Mouse (Mus musculus) heart, postnatal 14 days (tissue): ENCODE measurements around the gene Rasgef1b. TPM values are rescaled to one million over a fixed set of nuclear protein-coding genes. Genes with fewer than 3 reads are reported as not detected.

ENCODE experiments used
- DNase-seq, 2 experiments: peaks; one replicate each; pipeline ENCODE4 v3.0.0; 2021 to 2022
- intact Hi-C: fragments of 180-260 bp; cut with DNase I; formaldehyde crosslinking; loops from one replicate; pipeline ENCODE4 v1.15.1; 2025
- total RNA-seq, 2 experiments: library from RNA; stranded (reverse); gene quantifications; 2 replicates each; pipeline ENCODE4 v1.2.3; 2021

Gene Rasgef1b
- total RNA-seq, 2 experiments from 2014 or later, result 10.3 to 12.3 TPM

DNA sequence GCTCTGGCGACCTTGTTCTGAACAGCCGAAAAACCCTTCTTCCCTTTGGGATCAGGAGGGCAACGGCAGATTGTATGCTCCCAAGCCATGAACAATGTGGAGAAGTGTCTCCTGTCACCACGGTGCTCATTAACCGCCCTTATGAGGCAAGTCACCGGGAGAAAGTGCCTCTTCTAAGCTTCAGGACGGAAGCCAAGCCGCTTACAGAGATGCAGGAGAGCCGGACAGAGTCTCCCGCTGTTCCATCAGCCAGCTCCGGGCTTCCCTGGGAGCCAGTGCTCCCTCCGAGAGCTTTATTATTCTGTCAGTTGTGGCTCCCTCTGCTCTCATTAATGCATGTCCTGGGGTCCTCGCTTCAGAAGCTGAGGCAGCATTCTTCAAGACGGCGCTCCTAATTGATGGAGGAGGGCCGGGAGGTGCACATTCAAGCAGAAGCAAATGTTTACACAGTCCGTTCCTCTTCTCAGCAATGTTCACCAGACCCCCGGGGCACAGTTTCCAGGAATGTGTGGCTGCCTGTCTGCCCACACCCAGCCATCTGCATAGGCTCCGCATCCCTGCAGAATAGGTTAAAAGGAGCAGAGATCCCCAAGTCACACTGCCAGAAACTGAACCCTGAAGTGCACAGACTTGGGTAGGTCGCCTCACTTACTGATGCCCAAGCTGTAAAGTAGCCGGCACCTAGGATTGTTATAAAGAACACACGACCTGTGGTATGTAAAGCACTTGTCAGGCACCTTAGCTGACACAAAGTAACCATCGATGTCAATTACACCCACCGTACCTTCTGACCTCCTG is 115.3 kb downstream of the Rasgef1b start:
- intact Hi-C loops, result no loop called here

DNA sequence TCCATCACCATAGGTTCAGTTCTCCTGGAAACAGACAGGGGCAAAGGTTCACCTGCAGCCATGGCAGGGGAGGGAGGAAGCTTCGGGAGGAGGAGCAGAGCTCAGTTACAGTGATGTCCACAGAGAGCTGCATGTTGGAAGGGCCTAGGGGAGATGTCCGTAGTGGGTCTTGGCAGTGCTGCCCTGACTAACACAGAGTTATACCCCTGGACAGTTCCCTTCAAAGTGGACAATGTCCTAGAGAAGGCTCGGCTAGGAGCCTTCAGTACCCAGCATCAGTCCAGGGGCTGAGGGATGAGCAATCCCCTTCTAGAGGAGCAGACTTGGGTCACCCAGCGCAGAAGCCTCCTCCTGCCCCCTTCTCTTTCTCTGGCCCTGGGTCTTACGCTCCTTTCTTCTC is 121.3 kb downstream of the Rasgef1b start:
- intact Hi-C loops, result no loop called here
- DNase-seq, result no peak

More for the DNA sequence above, 115.3 kb downstream of the Rasgef1b start:
- DNase-seq, result no peak

DNA sequence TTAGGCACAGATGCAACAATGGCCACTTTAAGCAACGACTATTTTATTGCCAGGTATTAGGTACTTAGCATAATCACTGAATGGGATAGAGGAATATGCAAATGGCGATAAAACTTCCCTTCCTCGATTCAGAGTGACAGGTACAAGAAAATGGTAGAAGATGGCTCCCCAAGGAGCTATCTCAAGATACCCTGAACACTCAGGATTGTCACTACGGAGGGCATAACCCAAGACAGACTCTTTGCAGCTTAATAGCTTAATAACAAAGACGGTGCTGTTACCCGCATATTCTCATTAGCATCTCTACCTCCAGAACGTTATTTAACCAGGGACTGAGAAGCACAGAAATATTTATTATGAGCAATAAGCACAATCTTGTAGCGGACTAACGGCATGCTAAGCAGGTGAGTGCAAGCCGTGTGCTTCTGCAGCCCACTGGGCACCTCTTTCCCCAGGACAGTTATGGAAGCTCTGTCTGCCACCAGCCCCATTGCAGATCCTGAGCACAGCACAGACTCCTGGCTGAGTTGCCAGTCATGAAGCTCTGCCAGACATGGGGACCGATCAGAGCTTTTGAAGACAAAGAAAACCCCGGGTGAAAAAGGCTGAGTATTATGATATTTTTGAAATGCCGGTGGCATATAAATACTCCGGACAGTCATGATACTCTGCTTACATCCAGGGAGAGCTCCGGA is 122.6 kb downstream of the Rasgef1b start:
- DNase-seq, result no peak
- intact Hi-C loops, result no loop called here

DNA sequence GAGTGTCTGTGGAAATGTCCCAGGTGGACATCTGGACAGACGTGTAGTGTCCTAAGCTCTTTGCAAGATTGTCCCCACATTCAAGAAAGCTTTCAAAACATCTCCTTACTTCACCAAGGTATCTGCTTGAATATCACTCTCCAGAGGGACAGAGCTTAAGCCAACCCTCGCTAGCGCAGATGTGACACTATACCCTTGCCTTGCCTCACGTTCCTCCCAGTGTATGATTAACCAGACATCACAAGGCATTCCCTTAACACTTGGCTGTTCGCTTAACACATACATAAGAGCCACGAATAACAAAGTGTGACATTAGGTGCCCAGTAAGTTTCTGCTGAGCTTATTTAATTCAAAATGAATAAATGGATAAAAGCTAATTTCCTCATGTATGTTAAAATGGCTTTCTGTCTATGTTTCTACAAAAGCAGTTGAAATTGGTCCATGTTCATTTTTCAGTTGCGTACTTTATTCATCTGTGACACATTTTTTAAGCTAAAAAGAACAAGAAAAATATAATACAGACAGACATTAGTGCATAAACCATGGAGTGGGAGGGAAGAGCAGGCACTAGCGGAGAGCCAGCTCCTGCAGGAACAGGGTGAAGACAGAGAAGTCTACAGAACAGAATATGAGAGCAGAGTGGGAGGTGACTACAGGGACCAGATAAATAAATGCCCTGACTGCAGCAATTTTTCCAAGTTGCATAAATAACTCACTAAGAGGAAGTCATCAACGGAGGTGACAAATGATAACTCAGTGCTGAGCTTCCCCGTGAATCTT is 126.4 kb downstream of the Rasgef1b start:
- no peak for DNase-seq
- intact Hi-C loops, result no loop called here

DNA sequence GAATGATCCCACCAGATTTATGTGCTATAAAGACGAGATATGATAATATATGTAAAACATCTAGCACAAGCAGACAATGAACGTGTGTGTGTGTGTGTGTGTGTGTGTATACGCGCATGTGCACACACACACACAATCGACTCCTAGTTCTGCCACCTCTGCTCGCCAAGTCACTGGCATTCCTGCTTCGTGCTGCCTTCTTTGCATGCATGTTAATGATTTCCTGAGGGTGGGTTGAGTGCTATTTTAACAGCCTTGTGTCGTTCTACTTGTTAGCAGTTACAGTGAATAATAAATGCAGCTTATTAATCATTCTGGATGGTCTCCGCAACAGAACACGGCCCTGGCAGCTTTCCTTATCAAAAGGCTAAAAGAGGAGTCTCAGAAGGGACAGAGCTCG is 129.5 kb downstream of the Rasgef1b start:
- intact Hi-C loops, result no loop called here
- no peak for DNase-seq

DNA sequence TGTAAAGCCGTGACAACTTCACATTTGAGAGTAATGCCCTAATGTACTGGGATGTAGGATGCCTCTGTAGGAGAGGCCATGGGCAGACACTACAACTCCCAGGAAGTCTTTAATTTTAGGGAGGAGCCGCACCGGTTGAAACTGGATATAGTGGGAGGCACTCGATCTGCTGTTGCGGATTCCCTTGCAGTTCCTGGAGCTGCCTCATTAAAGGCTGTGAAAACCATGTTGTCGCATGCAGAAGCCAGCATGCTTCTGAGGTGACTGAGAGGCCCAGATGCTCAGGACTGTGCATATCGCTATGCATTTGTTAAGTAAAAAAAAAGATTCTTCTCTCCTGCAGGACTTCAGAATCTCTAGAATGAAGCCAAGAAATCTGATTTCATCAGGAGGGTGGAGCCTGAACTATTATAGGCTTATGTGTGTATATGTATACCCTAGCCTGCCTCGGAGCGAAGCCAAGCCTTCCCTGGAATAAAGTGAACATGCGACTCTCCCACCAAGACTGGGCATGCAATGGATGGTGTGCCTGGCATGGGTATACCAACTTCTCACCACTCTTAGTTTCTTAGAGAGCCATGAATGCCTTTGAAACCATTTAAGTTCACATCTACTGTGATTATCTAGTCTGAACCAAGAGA is 130.3 kb downstream of the Rasgef1b start:
- intact Hi-C loops, result no loop called here
- no peak for DNase-seq

DNA sequence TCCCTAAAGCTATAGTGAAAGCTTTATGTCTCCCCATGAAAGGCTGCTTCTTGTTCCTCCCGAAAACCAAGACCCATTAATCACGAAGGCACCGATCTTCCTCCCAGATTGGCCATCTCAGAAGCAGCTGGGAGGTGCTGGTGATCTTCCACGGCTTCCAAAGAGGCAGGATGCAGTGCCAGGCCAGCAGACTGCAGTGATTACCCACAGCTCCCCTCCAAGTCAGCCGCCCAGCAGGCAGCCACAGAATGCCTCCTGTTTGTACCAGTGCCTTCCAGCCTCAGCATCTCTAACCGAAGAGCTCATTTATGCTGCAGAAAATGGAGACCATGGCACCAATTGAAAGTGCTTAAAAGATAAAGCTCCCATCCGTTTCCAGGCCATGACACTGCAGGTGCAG is 131.2 kb downstream of the Rasgef1b start:
- DNase-seq, result no peak
- intact Hi-C loops, result no loop called here

DNA sequence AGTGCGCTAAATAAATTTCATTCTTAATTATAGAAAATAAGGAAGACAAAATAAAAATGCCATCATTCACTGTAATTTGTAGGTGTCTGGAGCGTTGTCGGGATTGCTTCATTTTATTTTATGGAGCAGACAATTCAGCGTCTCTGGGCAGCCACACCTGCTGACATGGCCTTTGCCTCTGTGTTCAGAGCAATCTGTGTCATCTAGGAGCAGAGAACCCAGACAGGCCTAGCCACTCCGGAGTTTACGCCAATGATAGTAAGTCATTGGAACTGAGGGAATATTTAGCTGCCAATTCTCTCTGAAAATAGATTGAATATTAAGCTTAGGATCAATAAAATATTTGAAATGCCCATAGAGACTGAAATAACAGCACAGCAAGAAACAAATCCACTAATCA is 137.5 kb downstream of the Rasgef1b start:
- intact Hi-C loops, result no loop called here
- no peak for DNase-seq

DNA sequence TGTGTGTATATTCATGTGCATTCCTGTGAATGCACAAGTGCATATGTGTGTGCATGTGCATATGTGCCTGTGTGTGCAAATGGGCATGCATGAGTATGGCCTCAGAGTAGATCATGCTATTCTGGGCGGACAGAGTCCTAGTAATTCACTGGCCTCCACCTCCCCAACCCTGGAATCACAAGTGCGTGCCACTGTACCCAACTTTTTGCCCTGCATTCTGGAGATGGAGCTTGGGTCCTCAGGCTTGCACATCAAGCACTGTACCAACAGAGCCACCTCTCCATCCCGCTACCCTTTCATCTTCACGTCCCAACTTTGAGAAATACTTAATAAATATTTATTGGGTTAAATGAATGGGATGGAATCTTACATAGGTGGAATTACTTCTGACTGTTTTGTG is 138.3 kb downstream of the Rasgef1b start:
- intact Hi-C loops, result no loop called here
- DNase-seq, result no peak

DNA sequence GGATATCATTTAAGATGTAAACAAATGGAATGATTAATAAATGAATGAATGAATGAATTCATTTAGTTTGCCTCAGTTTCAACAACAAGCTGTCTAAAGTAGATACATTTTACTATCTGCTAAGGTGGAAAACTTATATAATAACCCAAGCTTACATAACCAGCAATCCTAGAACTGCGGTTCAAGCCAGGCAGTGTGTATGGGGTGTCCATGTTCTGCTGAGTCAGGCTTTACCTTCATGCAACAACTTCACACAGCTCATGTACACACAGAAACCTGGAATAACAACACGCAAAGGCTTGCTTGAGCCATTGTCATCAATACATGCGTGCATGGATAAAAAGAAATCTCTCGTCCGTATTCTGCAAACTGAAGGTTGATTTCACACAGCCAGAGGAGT is 140.9 kb downstream of the Rasgef1b start:
- intact Hi-C loops, result no loop called here
- DNase-seq, result no peak

DNA sequence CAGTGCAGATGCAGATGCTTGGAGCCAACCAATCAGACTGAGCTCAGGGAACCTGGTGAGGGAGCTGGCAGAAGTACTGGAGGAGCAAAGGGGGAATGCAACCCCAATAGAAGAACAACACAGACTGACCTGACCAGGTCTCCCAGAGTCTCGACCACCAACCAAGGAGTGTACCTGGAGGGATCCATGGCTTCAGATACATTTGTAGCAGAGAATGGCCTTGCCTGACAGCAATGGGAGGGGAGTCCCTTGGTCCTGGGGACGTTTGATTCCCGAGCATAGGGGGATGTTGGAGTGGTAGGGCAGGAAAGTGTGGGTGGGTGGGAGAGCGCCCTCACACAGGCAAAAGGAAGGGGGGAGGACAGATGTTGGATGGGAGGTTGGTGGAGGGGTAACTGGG is 141.3 kb downstream of the Rasgef1b start:
- no peak for DNase-seq
- intact Hi-C loops, result no loop called here

DNA sequence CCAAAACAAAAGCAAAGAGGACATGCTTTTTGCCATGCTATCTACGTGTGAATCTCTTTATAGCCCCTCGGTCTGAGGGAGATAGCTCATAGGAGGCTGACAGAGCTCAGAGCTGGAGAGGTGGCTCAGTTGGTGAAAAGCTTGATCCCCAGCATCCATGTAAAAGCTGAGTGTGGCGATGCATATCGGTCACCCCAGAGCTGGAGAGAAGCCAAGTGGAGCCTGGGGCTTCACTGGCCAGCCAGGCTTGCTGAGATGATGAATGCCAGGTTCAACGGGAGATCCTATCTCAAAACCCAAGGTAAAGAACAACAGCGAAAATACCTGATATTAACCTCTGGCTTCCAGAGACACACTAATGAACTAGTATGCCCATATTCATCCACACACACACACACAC is 142.6 kb downstream of the Rasgef1b start:
- no peak for DNase-seq
- intact Hi-C loops, result no loop called here

DNA sequence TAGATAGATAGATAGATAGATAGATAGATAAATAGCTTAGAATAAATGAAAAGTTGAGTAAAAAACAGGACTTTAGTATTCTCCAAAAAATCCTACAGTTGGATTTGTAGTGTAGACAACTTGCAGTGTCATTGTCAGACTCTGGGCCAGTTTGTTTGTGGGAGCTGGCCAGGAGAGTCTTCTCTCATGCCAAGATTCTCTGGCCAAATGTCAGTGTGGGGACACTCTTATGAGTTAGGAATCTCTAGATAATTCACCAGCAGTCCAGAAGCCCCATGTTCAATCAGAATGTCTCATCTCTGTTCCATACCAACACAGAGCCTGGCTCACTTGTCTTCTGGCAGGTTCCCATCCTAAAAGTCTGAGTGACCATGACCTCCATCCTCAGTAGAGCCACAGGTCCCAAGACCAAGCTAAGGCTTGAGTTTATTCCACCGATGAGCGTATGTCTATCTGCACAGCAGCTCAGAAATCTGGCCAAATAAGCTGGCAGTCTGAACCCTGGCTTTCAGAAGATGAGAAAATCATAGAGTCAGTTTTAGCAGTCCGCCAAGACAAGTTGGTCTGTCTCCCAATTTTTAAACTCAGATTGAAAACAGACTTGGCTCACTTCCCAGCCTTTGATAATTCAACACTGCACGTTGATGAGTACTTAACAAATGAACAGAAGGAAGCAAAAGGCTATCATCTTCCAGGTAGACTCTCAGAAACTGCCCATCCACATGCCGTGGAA is 143.5 kb downstream of the Rasgef1b start:
- intact Hi-C loops, result no loop called here
- peak in 1 of 2 experiments; percentile 14 for DNase-seq

DNA sequence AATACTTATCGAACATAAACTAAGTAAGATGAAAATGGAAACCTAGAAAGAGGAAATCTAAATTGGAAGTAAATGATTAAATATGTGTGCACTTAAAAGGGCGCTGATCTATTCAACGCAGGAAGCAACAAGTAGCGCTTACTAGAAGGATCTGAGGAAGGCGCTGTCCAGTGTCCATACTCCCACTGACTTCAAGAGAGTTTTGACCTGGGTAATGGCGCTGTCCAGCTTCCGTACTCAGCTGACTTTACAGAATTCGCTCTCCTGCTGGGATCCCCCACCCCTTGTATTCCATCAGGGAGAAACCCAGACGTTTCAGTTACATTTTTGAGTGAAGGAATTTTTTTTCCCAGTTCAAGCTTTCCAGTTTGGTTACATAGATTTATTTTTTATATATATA is 144.6 kb downstream of the Rasgef1b start:
- peak in 1 of 2 experiments; percentile 18 for DNase-seq
- intact Hi-C loops, result no loop called here

DNA sequence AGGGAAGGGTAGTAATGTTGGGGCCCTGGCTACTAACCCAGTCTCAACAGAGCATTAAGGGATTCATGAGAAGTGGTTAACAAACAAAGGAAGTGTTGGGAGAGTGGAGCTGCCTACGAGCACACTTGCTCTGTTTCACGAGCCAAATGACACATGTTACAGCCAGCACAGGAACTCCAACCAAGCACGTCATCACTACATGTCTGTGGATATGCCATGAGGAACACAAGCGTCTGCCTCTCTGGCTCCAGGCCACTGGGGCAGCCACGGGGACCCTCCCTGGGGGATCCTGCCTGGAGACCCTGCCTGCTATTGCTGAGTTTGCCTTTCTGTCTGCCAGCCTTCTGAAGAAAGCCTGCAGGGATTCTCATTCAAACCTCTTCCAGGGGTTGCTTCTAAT is 146.8 kb downstream of the Rasgef1b start:
- intact Hi-C loops, result no loop called here
- DNase-seq, result no peak

DNA sequence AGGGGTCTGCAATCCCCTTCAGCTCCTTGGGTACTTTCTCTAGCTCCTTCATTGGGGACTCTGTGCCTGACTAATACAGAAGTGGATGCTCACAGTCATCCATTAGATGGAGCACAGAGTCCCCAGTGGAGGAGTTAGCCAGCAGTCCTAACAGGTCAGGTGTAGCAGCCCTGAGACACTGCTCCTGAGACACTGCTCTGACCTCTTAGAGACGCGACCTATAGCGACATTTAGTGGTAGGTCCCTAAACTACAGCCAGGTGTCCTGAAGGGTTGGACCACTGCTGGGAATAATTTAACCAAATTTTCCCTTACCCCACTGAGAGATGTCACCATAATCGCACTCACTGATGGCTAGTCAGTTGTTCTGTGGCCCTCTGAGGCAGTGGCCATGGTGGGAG is 150.2 kb downstream of the Rasgef1b start:
- intact Hi-C loops, result loop anchor here (1.0 to 5.0 kb wide), 3 partner anchors 314 to 376 kb away; no protein-coding TSS in a partner anchor
- peak; percentile 56 to 78 for DNase-seq

DNA sequence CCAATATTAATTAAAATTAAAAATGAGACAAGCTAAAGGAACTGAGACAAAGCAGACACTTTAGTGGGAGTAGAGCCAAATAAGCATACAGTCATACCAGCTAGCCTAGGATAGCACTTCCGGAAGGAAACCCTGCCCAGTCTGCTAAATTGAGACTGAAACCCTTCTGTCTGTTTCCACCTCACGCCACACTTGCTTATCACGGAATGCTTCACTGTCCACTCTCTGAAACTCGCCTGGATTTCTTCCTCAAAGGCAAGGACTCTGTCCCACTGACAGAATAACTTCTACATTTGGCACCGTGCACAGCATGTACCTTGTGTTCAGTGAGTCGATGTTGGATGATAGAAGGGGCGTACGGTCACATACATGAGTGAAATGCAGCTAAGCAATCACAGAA is 153.0 kb downstream of the Rasgef1b start:
- DNase-seq, result no peak
- intact Hi-C loops, result loop anchor here (5.0 kb wide), 1 partner anchor 316 kb away; no protein-coding TSS in a partner anchor

DNA sequence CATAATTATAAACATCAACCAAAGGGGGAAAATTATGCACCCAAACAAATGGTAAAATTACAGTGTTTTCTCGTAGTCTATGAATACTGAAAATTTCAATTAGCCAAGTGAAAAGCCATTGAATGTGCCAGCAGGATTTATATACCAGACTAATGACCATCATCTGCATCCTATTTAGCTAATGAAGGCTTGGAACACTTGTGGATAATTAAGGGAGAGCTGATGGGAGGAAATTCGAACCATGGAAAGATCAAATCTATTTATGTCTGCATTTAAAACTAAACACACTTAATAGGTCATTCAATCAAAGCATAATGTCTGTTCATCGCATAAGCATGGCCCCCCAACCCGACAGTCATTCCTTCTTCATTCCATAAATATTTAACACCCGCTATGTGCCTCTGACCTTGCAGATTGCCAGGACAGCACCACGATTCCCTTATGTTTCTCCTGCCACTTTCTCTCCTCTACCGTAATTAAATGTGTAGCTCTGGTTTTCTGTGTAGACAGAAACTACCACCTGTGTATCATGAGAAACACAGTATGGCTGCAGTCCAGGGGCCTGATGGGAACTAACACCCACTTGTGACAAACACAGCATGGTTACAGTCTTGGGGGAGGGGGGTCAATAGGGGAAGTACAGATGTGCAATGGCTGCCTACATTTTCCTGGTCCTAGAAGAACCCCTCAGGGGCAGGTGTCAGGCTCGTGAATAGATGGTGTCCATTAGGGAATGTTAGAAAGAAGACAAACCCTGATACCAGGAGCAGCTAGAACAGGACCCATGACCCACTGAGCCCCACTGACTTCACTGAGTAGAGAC is 164.2 kb downstream of the Rasgef1b start:
- intact Hi-C loops, result no loop called here
- no peak for DNase-seq

DNA sequence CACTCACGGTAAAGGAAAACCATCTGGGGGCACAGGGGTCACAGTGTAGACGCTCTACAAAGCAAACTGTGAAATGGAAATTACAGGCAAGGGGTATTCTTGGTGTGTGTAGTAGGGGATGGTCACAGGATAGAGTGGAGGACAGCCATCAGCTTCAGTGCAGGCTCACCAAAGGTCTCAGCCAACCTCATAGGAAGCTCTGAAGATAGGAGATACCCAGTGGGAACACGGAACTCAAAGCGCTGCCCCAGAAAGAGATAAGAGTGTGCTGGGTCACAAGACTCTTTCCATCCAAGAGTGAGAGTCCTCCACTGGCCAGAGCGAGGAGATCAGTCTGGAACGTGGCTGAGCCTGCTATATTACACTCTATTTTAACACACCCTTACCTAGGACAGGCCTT is 166.8 kb downstream of the Rasgef1b start:
- intact Hi-C loops, result no loop called here
- DNase-seq, result no peak
